Comparison of ENCODE assay signal across 23 mouse cellular contexts in genomic region chr11:89098083-89098835, GRCm38 (mm10). TPM values are rescaled to one million over a fixed set of nuclear protein-coding genes. Genes with fewer than 3 reads are reported as not detected.
DNase-seq lines count a peak whose midpoint lies in the region; ATAC-seq and TF ChIP-seq lines count a peak whose summit lies in the region.
"Had no signal": no experiment of that assay in that cellular context is flagged by ENCODE, and none has a peak within 500 bp of the region (broad histone marks: within the 10 kb centered on the region; RNA-seq: fewer than 3 reads in every experiment).

No protein-coding gene starts in this region.

- no peaks in the 10 kb centered on the region for H3K36me3 ChIP-seq in kidney, embryonic 16.5 days (ENCODE audit: insufficient read depth, low read length)
- 0 out of 4 replicates have a peak, but pooled peaks cover 0 to under 1% of the 10 kb centered on the region in 2 experiments for H3K36me3 ChIP-seq in MEL (ENCODE audit: control insufficient read depth in 1 of 2, insufficient read depth in 2 of 2, low read length in 2 of 2)
- H3K36me3 ChIP-seq: embryonic facial prominence, embryonic 12.5 days; G1E; hindbrain, embryonic 12.5 days had no signal

- no peak overlapping the region for H3K9ac ChIP-seq in kidney, embryonic 16.5 days (replicated peaks; ENCODE audit: low read length)
- no peak overlapping the region for H3K9ac ChIP-seq in MEL (ENCODE audit: control insufficient read depth, low read depth, low read length, poor library complexity, severe bottlenecking)
- H3K9ac ChIP-seq: embryonic facial prominence, embryonic 12.5 days; hindbrain, embryonic 12.5 days; lung, embryonic 14.5 days had no signal

- no peaks in the 10 kb centered on the region for H3K9me3 ChIP-seq in kidney, embryonic 16.5 days (ENCODE audit: low read length)
- no peaks in the 10 kb centered on the region for H3K9me3 ChIP-seq in MEL (replicated peaks; ENCODE audit: insufficient read depth, low read length)
- H3K9me3 ChIP-seq: embryonic facial prominence, embryonic 12.5 days; G1E; hindbrain, embryonic 12.5 days had no signal

- TF ChIP-seq POLR2A in MEL (IDR thresholded peaks at IDR 0.05; ENCODE audit: control insufficient read depth in 1 of 2, insufficient read depth in 1 of 2, low read depth in 1 of 2, low read length in 2 of 2, poor library complexity in 1 of 2): no peak

- H3K4me2 ChIP-seq in kidney, embryonic 16.5 days (replicated peaks; ENCODE audit: low read depth, low read length): no peak overlapping the region
- H3K4me2 ChIP-seq: embryonic facial prominence, embryonic 12.5 days; hindbrain, embryonic 12.5 days; lung, embryonic 14.5 days had no signal

- TF ChIP-seq RAD21 in MEL (IDR thresholded peaks at IDR 0.05; ENCODE audit: low read depth, low read length): no peak

- DNase-seq in kidney, adult 9 months: no peak
- DNase-seq in 416B (ENCODE audit: low read depth) (peak; percentile 89), MEL (ENCODE audit: low read depth, low spot score) (no peak)
- DNase-seq in retina, postnatal 1 day: no peak
- DNase-seq: adrenal gland, postnatal 25 days; cerebellum, adult 2 months; heart, adult 2 months; kidney, postnatal 25 days; lung, embryonic 14.5 days; midbrain, embryonic 14.5 days had no signal

- peak; percentile 47 for ATAC-seq in kidney, embryonic 16.5 days (ENCODE audit: low FRiP score, low TSS enrichment)
- peak; percentile 72 for ATAC-seq in megakaryocyte, adult 5-6 weeks (ENCODE audit: poor library complexity, severe bottlenecking)
- no peak for ATAC-seq in erythroblast, adult 5-6 weeks (replicated peaks; ENCODE audit: low FRiP score, poor library complexity, severe bottlenecking)
- ATAC-seq: CD4-positive, CD25-positive, alpha-beta regulatory T cell, adult 4 months had no signal

- TF ChIP-seq EP300 in MEL (IDR thresholded peaks at IDR 0.05; ENCODE audit: low read depth in 1 of 2, low read length in 2 of 2): no peak; a peak in 1 of 4 replicates

- 46% methylated on average over 17 of the region's 17 CpGs for WGBS in kidney, embryonic 16.5 days

- H3K27ac ChIP-seq in kidney, embryonic 16.5 days (ENCODE audit: low read length): no peak overlapping the region
- peak overlapping the region; percentile 19; the same call in 1 of the 2 replicates for H3K27ac ChIP-seq in MEL (ENCODE audit: control insufficient read depth, low read depth, low read length)
- H3K27ac ChIP-seq: embryonic facial prominence, embryonic 12.5 days; heart, adult 2 months; hindbrain, embryonic 12.5 days; macrophage had no signal

- no peak for TF ChIP-seq CTCF in MEL (IDR thresholded peaks at IDR 0.05 in 2 of 3, conservative IDR thresholded peaks at IDR 0.05 in 1 of 3; ENCODE audit: control insufficient read depth in 1 of 3, insufficient read depth in 1 of 3, low read depth in 2 of 3, low read length in 3 of 3, poor library complexity in 1 of 3, severe bottlenecking in 1 of 3)

- no peaks in the 10 kb centered on the region for H3K27me3 ChIP-seq in kidney, embryonic 16.5 days (ENCODE audit: insufficient read depth, low read length)
- no peaks in the 10 kb centered on the region for H3K27me3 ChIP-seq in MEL (ENCODE audit: control insufficient read depth in 1 of 2, insufficient read depth in 2 of 2, low read length in 2 of 2)

- H3K4me3 ChIP-seq in kidney, embryonic 16.5 days (ENCODE audit: low read length): no peak overlapping the region
- no peak overlapping the region for H3K4me3 ChIP-seq in MEL (ENCODE audit: control insufficient read depth in 1 of 2, insufficient read depth in 1 of 2, low read depth in 2 of 2, low read length in 2 of 2)
- H3K4me3 ChIP-seq: embryonic facial prominence, embryonic 12.5 days; heart, adult 2 months; hindbrain, embryonic 12.5 days had no signal

- peaks cover 8% of the 10 kb centered on the region for H3K4me1 ChIP-seq in kidney, embryonic 16.5 days (ENCODE audit: insufficient read depth, low read length)
- H3K4me1 ChIP-seq in MEL (ENCODE audit: control insufficient read depth in 1 of 2, insufficient read depth in 2 of 2, low read length in 2 of 2): peaks cover 0 to 8% of the 10 kb centered on the region in 2 experiments; a peak in 1 of 4 replicates

- no peaks in the 10 kb centered on the region for H3K79me2 ChIP-seq in MEL (ENCODE audit: control insufficient read depth, insufficient read depth, low read length, poor library complexity)

TF ChIP-seq in MEL, 35 proteins besides CTCF, POLR2A, EP300 and RAD21:
- peak; percentile 72; the same call in 1 of the 2 replicates for TF ChIP-seq MEF2A (IDR thresholded peaks at IDR 0.05; ENCODE audit: extremely low read depth, insufficient replicate concordance, low read depth, low read length, poor library complexity, severe bottlenecking)
- TF ChIP-seq CHD1 (IDR thresholded peaks at IDR 0.05; ENCODE audit: low read depth, low read length): no peak
- no peak for TF ChIP-seq MYB (IDR thresholded peaks at IDR 0.05; ENCODE audit: low read depth, low read length)
- no peak for TF ChIP-seq POLR2AphosphoS2 (IDR thresholded peaks at IDR 0.05; ENCODE audit: low read length)

RNA-seq across cellular contexts. Expression of gene Gm525, which starts 24.6 kb away (rescaled TPM):
- 0.41 and 0.69 TPM in 2 replicates for polyA plus RNA-seq in kidney, embryonic 16.5 days (2015; fragmentation: Nextera tagmentation; extraction: Ambion mirVana)
- total RNA-seq in MEL (2012; rRNA removed): not detected in 2 replicates
- polyA plus RNA-seq in MEL (2012; ENCODE audit: insufficient read depth in 1 of 2, insufficient read length in 2 of 2, low read depth in 1 of 2, low replicate concordance in 2 of 2, missing spikeins in 1 of 2): not detected
- not detected in 2 replicates for total RNA-seq in megakaryocyte, adult 5-6 weeks (2015)
- total RNA-seq in megakaryocyte, adult 5-6 weeks (2017): not detected in 2 replicates
- not detected in 2 replicates for total RNA-seq in erythroblast, adult 5-6 weeks (2015; ENCODE audit: low replicate concordance)
- total RNA-seq in erythroblast, adult 5-6 weeks (2017; ENCODE audit: low replicate concordance): not detected in 2 replicates
- total RNA-seq: adrenal gland, postnatal 25 days; G1E; heart, adult 2 months; layer of hippocampus, postnatal 25 days; left cerebral cortex, postnatal 14 days; neutrophil, adult 5-6 weeks had no signal
- polyA plus RNA-seq: CD4-positive, CD25-positive, alpha-beta regulatory T cell, adult 4 months; G1E; heart, postnatal 0 days; lung, embryonic 14.5 days; macrophage; midbrain, embryonic 14.5 days; small intestine, adult 2 months had no signal

RNA-seq across cellular contexts. Expression of gene Dgke, which starts 31.6 kb away (rescaled TPM):
- 4.0 and 4.3 TPM in 2 replicates for polyA plus RNA-seq in kidney, embryonic 16.5 days (2015; fragmentation: Nextera tagmentation; extraction: Ambion mirVana)
- 4.7 and 5.2 TPM in 2 replicates for total RNA-seq in MEL (2012; rRNA removed)
- polyA plus RNA-seq in MEL (2012; ENCODE audit: insufficient read depth in 1 of 2, insufficient read length in 2 of 2, low read depth in 1 of 2, low replicate concordance in 2 of 2, missing spikeins in 1 of 2): 1 to 10 TPM in 1 of 2 experiments, not detected in 1; 6.4 TPM
- 1.1 and 1.3 TPM in 2 replicates for total RNA-seq in megakaryocyte, adult 5-6 weeks (2015)
- 2.6 and 2.7 TPM in 2 replicates for total RNA-seq in megakaryocyte, adult 5-6 weeks (2017)
- not detected in 2 replicates for total RNA-seq in erythroblast, adult 5-6 weeks (2015; ENCODE audit: low replicate concordance)
- total RNA-seq in erythroblast, adult 5-6 weeks (2017; ENCODE audit: low replicate concordance): 0.70 and 1.8 TPM in 2 replicates
